Mouse (Mus musculus): Measurements from ENCODE around the gene Mmp15.
A peak's percentile ranks its signal among the peaks of the same experiment; 100 is the strongest.

DNA sequence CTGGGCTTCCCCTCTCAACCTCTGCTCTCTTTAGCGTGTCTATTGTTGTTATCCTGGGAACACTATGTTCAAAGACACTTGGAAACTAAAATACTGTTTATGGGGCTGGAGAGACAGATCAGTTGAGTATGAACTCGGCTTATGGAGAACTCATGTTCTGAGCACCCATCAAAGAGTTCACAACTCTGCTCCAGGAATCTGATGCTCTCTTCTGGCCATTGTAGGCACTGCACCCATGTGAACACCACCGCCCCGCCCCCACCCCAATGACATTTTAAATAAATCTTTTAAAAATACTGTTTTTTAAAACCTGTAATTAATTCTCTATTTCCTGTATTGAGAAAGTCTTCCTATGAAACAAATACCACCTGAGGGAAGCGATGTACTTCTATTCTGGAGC lies 49.7 kb upstream of the Mmp15 start:
- TF ChIP-seq CTCF (conservative IDR thresholded peaks at IDR 0.05; ENCODE audit: insufficient read depth, insufficient read length, low read depth, low read length) (peak; percentile 61), POLR2A (IDR thresholded peaks at IDR 0.05; ENCODE audit: low read depth, low read length) (no peak)

Measured in kidney, adult 2 months (tissue).